Mouse (Mus musculus) CH12.LX (cell line): ENCODE data around the gene Ube3c. TPM values are rescaled to one million over a fixed set of nuclear protein-coding genes. Genes with fewer than 3 reads are reported as not detected.

Experiments
- DNase-seq: peaks from one replicate; pipeline ENCODE4 v3.0.0-alpha.2; 2013; ENCODE audit errors: extremely low read depth
- H3K27ac ChIP-seq: 2 replicates; pipeline ENCODE4 v1.5.1; 2012; ENCODE audit warnings: low read depth, mild to moderate bottlenecking, control low read depth, moderate library complexity; ENCODE audit not compliant: insufficient read depth
- H3K27me3 ChIP-seq: replicated peaks from 2 replicates; pipeline ENCODE3; 2012; ENCODE audit warnings: inconsistent platforms
- H3K36me3 ChIP-seq, 2 experiments: replicated peaks in 1 of 2; 2 replicates each; pipeline versions ENCODE3 to v1.6.1; 2012; ENCODE audit warnings: inconsistent platforms in 1 of 2, low read length in 1 of 2, mild to moderate bottlenecking in 1 of 2, mixed read lengths in 1 of 2, moderate library complexity in 1 of 2; ENCODE audit not compliant: control insufficient read depth in 1 of 2, insufficient read depth in 1 of 2
- H3K4me1 ChIP-seq, 2 experiments: 2 replicates each; pipeline ENCODE4 v1.6.1; 2012; ENCODE audit warnings: inconsistent platforms in 1 of 2, moderate library complexity in 1 of 2; ENCODE audit not compliant: insufficient read depth in 2 of 2, control insufficient read depth in 1 of 2
- H3K4me2 ChIP-seq: 2 replicates; pipeline ENCODE4 v1.6.1; 2012; ENCODE audit warnings: low read depth, mild to moderate bottlenecking, control low read depth; ENCODE audit not compliant: poor library complexity, insufficient read depth, severe bottlenecking
- H3K4me3 ChIP-seq, 3 experiments: fragments of 150-350 bp in 1 of 3; sonication (generic) in 1 of 3; replicated peaks in 1 of 3; 2 replicates each; pipeline versions ENCODE3 to v1.5.1; 2011 to 2012; ENCODE audit warnings: low read depth in 2 of 3, low read length in 2 of 3, mild to moderate bottlenecking in 2 of 3, moderate library complexity in 2 of 3, control low read depth in 1 of 3, improper control_type of control experiment in 1 of 3, inconsistent platforms in 1 of 3, mixed read lengths in 1 of 3; ENCODE audit not compliant: poor library complexity in 1 of 3
- H3K79me2 ChIP-seq: replicated peaks from 2 replicates; pipeline ENCODE4 v1.6.1; 2012; ENCODE audit warnings: mild to moderate bottlenecking, moderate library complexity; ENCODE audit not compliant: control insufficient read depth, poor library complexity, insufficient read depth, severe bottlenecking; ENCODE audit errors: extremely low read depth
- H3K9ac ChIP-seq: 2 replicates; pipeline ENCODE4 v1.6.1; 2012; ENCODE audit warnings: low read depth, mild to moderate bottlenecking, control low read depth, moderate library complexity; ENCODE audit not compliant: insufficient read depth
- H3K9me3 ChIP-seq: replicated peaks from 2 replicates; pipeline ENCODE3; 2012; ENCODE audit warnings: low read length, inconsistent platforms, mixed read lengths
- BHLHE40 ChIP-seq: IDR thresholded peaks from 2 replicates; pipeline ENCODE4 v1.6.1; 2011; ENCODE audit warnings: mild to moderate bottlenecking, low read depth, low read length, improper control_type of control experiment
- CHD1 ChIP-seq: IDR thresholded peaks from 2 replicates; pipeline ENCODE4 v1.6.1; 2012; ENCODE audit warnings: low read depth, low read length, improper control_type of control experiment, inconsistent platforms
- CHD2 ChIP-seq: IDR thresholded peaks from 2 replicates; pipeline ENCODE4 v1.6.1; 2011; ENCODE audit warnings: low read length, improper control_type of control experiment
- CTCF ChIP-seq, 2 experiments: IDR thresholded peaks in 1 of 2; conservative IDR thresholded peaks in 1 of 2; 2 replicates each; pipeline ENCODE4 v1.5.1; 2011 to 2012; ENCODE audit warnings: low read depth in 2 of 2, low read length in 2 of 2, improper control_type of control experiment in 1 of 2, inconsistent platforms in 1 of 2, mild to moderate bottlenecking in 1 of 2, moderate library complexity in 1 of 2
- ELF1 ChIP-seq: IDR thresholded peaks from 2 replicates; pipeline ENCODE4 v1.6.1; 2014; ENCODE audit warnings: low read depth, mild to moderate bottlenecking, inconsistent platforms, low read length, improper control_type of control experiment
- GABPA ChIP-seq: IDR thresholded peaks from 2 replicates; pipeline ENCODE4 v1.6.1; 2012; ENCODE audit warnings: low read depth, low read length, improper control_type of control experiment, inconsistent platforms; ENCODE audit not compliant: insufficient replicate concordance
- HCFC1 ChIP-seq: IDR thresholded peaks from 2 replicates; pipeline ENCODE4 v1.6.1; 2012; ENCODE audit warnings: low read depth, mild to moderate bottlenecking, inconsistent platforms, low read length, improper control_type of control experiment
- JUN ChIP-seq: IDR thresholded peaks from 2 replicates; pipeline ENCODE4 v1.6.1; 2011; ENCODE audit warnings: low read depth, mild to moderate bottlenecking, low read length, improper control_type of control experiment, moderate library complexity; ENCODE audit not compliant: insufficient read depth
- KAT2A ChIP-seq: IDR thresholded peaks from 2 replicates; pipeline ENCODE4 v1.6.1; 2012; ENCODE audit warnings: low read length, improper control_type of control experiment, inconsistent platforms; ENCODE audit not compliant: insufficient replicate concordance
- MAFK ChIP-seq: IDR thresholded peaks from 2 replicates; pipeline ENCODE4 v1.6.1; 2011; ENCODE audit warnings: low read length, improper control_type of control experiment; ENCODE audit not compliant: insufficient replicate concordance
- MAX ChIP-seq: IDR thresholded peaks from 2 replicates; pipeline ENCODE4 v1.6.1; 2011; ENCODE audit warnings: low read length, improper control_type of control experiment
- MAZ ChIP-seq: IDR thresholded peaks from 2 replicates; pipeline ENCODE4 v1.6.1; 2012; ENCODE audit warnings: low read depth, mild to moderate bottlenecking, inconsistent platforms, low read length, improper control_type of control experiment, moderate library complexity
- MEF2A ChIP-seq: IDR thresholded peaks from 2 replicates; pipeline ENCODE4 v1.6.1; 2014; ENCODE audit warnings: low read depth, mild to moderate bottlenecking, inconsistent platforms, low read length, improper control_type of control experiment, borderline replicate concordance
- MXI1 ChIP-seq: IDR thresholded peaks from 2 replicates; pipeline ENCODE4 v1.6.1; 2011; ENCODE audit warnings: mild to moderate bottlenecking, low read depth, low read length, improper control_type of control experiment
- MYC ChIP-seq: IDR thresholded peaks from 2 replicates; pipeline ENCODE4 v1.6.1; 2011; ENCODE audit warnings: low read depth, mild to moderate bottlenecking, improper control_type of control experiment, low read length
- NELFE ChIP-seq: IDR thresholded peaks from 2 replicates; pipeline ENCODE4 v1.6.1; 2011; ENCODE audit warnings: low read depth, low read length, improper control_type of control experiment
- PAX5 ChIP-seq: IDR thresholded peaks from 2 replicates; pipeline ENCODE4 v1.6.1; 2012; ENCODE audit warnings: low read length, inconsistent platforms, mixed read lengths
- RAD21 ChIP-seq: IDR thresholded peaks from 2 replicates; pipeline ENCODE4 v1.6.1; 2011; ENCODE audit warnings: low read depth, mild to moderate bottlenecking, low read length, improper control_type of control experiment, moderate library complexity
- SIN3A ChIP-seq: IDR thresholded peaks from 2 replicates; pipeline ENCODE4 v1.6.1; 2012; ENCODE audit warnings: low read length, improper control_type of control experiment, inconsistent platforms
- TBP ChIP-seq: conservative IDR thresholded peaks from 2 replicates; pipeline ENCODE4 v1.6.1; 2011; ENCODE audit warnings: low read depth, low read length, improper control_type of control experiment
- TCF12 ChIP-seq: IDR thresholded peaks from 2 replicates; pipeline ENCODE4 v1.6.1; 2014; ENCODE audit warnings: low read depth, mild to moderate bottlenecking, inconsistent platforms, low read length, improper control_type of control experiment
- UBTF ChIP-seq: IDR thresholded peaks from 2 replicates; pipeline ENCODE4 v1.6.1; 2012; ENCODE audit warnings: low read depth, mild to moderate bottlenecking, inconsistent platforms, low read length, improper control_type of control experiment, moderate library complexity
- USF2 ChIP-seq: conservative IDR thresholded peaks from 2 replicates; pipeline ENCODE4 v1.6.1; 2011; ENCODE audit warnings: low read depth, low read length, improper control_type of control experiment
- ZC3H11A ChIP-seq: IDR thresholded peaks from 2 replicates; pipeline ENCODE4 v1.6.1; 2012; ENCODE audit warnings: low read depth, mild to moderate bottlenecking, inconsistent platforms, low read length, improper control_type of control experiment
- ZNF384 ChIP-seq: IDR thresholded peaks from 2 replicates; pipeline ENCODE4 v1.6.1; 2012; ENCODE audit warnings: low read depth, low read length, improper control_type of control experiment, inconsistent platforms
- dilution Hi-C: fragments of 300-500 bp; cut with MboI; formaldehyde crosslinking; loops from 2 replicates; pipeline ENCODE4 v1.14.3; 2020; ENCODE audit warnings: low sequenced_read_pairs; ENCODE audit not compliant: extremely low pct_unique_long_range_greater_than_20kb, extremely low pct_ligation_motif_present
- in situ Hi-C: fragments of 300-500 bp; cut with MboI; formaldehyde crosslinking; loops from 3 replicates; pipeline ENCODE4 v1.14.3; 2019; ENCODE audit warnings: low sequenced_read_pairs, low pct_ligation_motif_present, low pct_unique_long_range_greater_than_20kb, mixed read lengths
- polyA plus RNA-seq: library from polyadenylated mRNA; unstranded; fragments of >175 nt; gene quantifications from 2 replicates; pipeline ENCODE4 v1.2.1, GENCODE M21; 2012; ENCODE audit warnings: low read depth; ENCODE audit not compliant: insufficient read length
- total RNA-seq, 2 experiments: library from RNA; depleted of rRNA; stranded (reverse); fragments of 300-350 nt in 1 of 2; fragments of >200 nt in 1 of 2; gene quantifications; 2 replicates each; pipeline ENCODE4 v1.2.3; 2012 to 2014

Ube3c gene
- total and polyA plus RNA-seq, 3 experiments: 18.4 to 24.6 (median 23.7) TPM

DNA sequence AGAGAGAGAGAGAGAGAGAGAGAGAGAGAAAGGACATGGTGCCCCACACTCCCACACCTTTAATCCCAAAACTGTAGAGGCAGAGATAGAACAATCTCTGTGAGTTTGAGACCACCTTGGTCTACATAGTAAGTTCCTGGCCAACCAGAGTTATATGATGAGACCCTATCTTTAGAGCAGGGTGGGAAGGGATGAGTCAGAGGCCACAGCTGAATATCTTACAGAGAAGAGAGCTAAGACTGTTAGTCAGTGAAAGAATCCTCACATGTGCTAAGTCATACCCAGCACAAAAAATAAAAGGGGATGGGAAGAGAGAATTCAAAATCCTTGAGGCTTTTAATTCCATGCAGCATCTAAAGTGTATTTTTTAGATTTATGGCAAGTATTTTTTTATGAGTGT lies 142.6 kb downstream of the Ube3c start:
- TF ChIP-seq MAZ: no peak
- TF ChIP-seq TCF12: no peak
- TF ChIP-seq MAX: no peak
- TF ChIP-seq MYC: no peak
- TF ChIP-seq TBP: no peak
- no peak for TF ChIP-seq ELF1
- TF ChIP-seq CHD2: no peak
- TF ChIP-seq MEF2A: no peak
- TF ChIP-seq ZNF384: no peak
- no peak for TF ChIP-seq GABPA
- no peak for TF ChIP-seq BHLHE40
- TF ChIP-seq NELFE: no peak
- no peak for TF ChIP-seq RAD21
- TF ChIP-seq CTCF (conservative IDR thresholded peaks at IDR 0.05 in 1 of 2, IDR thresholded peaks at IDR 0.05 in 1 of 2; ENCODE audit: low read depth in 2 of 2, low read length in 2 of 2): no peak
- TF ChIP-seq CHD1: no peak
- TF ChIP-seq ZC3H11A: no peak
- no peak for TF ChIP-seq MXI1
- no peak for TF ChIP-seq SIN3A
- no peak for TF ChIP-seq USF2
- no peak for TF ChIP-seq JUN
- H3K36me3 ChIP-seq: no peaks in the 10 kb centered on the region
- no peak overlapping the region for H3K27ac ChIP-seq
- H3K79me2 ChIP-seq: no peaks in the 10 kb centered on the region
- no peaks in the 10 kb centered on the region for H3K4me1 ChIP-seq
- H3K27me3 ChIP-seq: no peaks in the 10 kb centered on the region
- H3K9ac ChIP-seq: no peak overlapping the region
- dilution Hi-C loops (no loop called here), in situ Hi-C loops (no loop called here)
- H3K4me2 ChIP-seq: no peak overlapping the region
- H3K4me3 ChIP-seq: no peak overlapping the region
- no peak for DNase-seq
- no peaks in the 10 kb centered on the region for H3K9me3 ChIP-seq

DNA sequence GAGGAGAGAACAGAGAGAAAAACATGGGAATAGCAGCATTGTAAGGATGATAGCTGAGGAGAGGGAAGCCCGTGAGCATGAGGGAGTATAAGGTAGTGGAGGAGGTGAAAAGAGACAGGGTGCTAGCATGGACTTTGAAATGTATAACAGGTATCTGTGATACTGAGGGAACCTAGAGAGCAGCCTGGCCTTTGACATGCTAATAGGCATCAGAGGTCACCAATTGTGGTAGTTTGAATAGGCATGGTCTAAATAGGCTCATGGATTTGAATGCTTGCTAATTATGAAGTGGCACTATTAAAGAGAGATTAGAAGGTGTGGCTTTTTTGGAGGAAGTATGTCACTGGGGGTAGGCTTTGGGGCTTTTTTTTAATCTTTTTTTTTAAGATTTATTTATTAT lies 143.9 kb downstream of the Ube3c start:
- TF ChIP-seq UBTF: no peak
- TF ChIP-seq ELF1: no peak
- TF ChIP-seq TBP: no peak
- no peak for TF ChIP-seq JUN
- TF ChIP-seq HCFC1: no peak
- no peak for TF ChIP-seq MAFK
- no peak for TF ChIP-seq TCF12
- TF ChIP-seq MYC: no peak
- TF ChIP-seq PAX5: no peak
- TF ChIP-seq KAT2A: no peak
- no peak for TF ChIP-seq MAX
- dilution Hi-C loops: no loop called here
- Histone ChIP-seq H3K4me3 (no peak overlapping the region), H3K4me2 (no peak overlapping the region), H3K9ac (no peak overlapping the region), H3K4me1 (no peaks in the 10 kb centered on the region), H3K9me3 (no peaks in the 10 kb centered on the region), H3K79me2 (no peaks in the 10 kb centered on the region), H3K27ac (no peak overlapping the region), H3K36me3 (no peaks in the 10 kb centered on the region), H3K27me3 (no peaks in the 10 kb centered on the region)
- in situ Hi-C loops: no loop called here
- no peak for DNase-seq
